Mouse (Mus musculus): Measurements from ENCODE around the gene Slc29a4. TPM values are rescaled to one million over a fixed set of nuclear protein-coding genes. Genes with fewer than 3 reads are reported as not detected.

Slc29a4 gene
- polyA plus RNA-seq, 1 experiment from 2014 or later: 4.8 TPM

DNA sequence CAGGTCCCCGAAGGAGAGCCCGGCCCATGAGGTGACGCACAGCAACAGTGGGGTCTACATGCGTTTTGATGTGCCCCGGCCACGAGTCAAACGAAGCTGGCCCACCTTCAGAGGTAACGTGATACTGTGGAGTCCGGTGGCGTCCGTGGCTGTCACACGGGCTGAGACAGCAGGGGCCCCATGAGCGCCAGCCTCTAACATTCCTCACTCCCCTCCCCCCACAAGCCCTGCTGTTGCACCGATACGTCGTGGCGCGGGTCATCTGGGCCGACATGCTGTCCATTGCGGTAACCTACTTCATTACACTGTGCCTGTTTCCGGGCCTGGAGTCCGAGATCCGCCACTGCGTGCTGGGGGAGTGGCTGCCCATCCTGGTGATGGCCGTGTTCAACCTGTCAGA lies 26.2 kb downstream of the Slc29a4 start:
- Histone ChIP-seq H3K4me3 (replicated peaks; ENCODE audit: low read length) (no peak overlapping the region), H3K9ac (ENCODE audit: low read length) (no peak overlapping the region), H3K4me2 (ENCODE audit: low read depth, low read length) (no peak overlapping the region), H3K27ac (ENCODE audit: low read length) (no peak overlapping the region), H3K4me1 (ENCODE audit: control insufficient read depth, insufficient read depth, low read length) (no peaks in the 10 kb centered on the region), H3K27me3 (ENCODE audit: control insufficient read depth, insufficient read depth, low read length) (no peaks in the 10 kb centered on the region), H3K9me3 (replicated peaks; ENCODE audit: control insufficient read depth, low read length) (no peaks in the 10 kb centered on the region), H3K36me3 (ENCODE audit: control insufficient read depth, insufficient read depth, low read length) (no peaks in the 10 kb centered on the region)
- WGBS: 61% methylated on average over 25 of the region's 25 CpGs
- ATAC-seq (ENCODE audit: insufficient read depth, low FRiP score): no peak

DNA sequence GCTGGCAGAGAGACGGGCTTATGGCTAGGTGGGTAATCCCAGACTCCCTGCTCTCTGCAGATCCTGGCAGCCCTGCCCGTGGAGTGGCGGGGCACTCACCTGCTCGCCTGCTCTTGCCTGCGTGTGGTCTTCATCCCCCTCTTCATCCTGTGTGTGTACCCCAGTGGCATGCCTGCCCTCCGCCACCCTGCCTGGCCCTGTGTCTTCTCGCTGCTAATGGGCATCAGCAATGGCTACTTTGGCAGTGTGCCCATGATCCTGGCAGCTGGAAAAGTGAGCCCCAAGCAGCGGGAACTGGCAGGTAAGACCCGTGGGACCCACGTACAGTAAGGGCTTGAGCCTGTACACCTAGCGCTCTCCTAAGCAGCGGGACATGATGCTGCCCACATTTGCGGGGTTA lies 27.6 kb downstream of the Slc29a4 start:
- no peaks in the 10 kb centered on the region for H3K27me3 ChIP-seq (ENCODE audit: control insufficient read depth, insufficient read depth, low read length)
- H3K9ac ChIP-seq (ENCODE audit: low read length): no peak overlapping the region
- no peaks in the 10 kb centered on the region for H3K36me3 ChIP-seq (ENCODE audit: control insufficient read depth, insufficient read depth, low read length)
- ATAC-seq (ENCODE audit: insufficient read depth, low FRiP score): no peak
- no peaks in the 10 kb centered on the region for H3K9me3 ChIP-seq (replicated peaks; ENCODE audit: control insufficient read depth, low read length)
- no peak overlapping the region for H3K4me2 ChIP-seq (ENCODE audit: low read depth, low read length)
- WGBS: 84% methylated on average over 13 of the region's 13 CpGs
- no peak overlapping the region for H3K27ac ChIP-seq (ENCODE audit: low read length)
- no peaks in the 10 kb centered on the region for H3K4me1 ChIP-seq (ENCODE audit: control insufficient read depth, insufficient read depth, low read length)
- H3K4me3 ChIP-seq (replicated peaks; ENCODE audit: low read length): no peak overlapping the region

DNA sequence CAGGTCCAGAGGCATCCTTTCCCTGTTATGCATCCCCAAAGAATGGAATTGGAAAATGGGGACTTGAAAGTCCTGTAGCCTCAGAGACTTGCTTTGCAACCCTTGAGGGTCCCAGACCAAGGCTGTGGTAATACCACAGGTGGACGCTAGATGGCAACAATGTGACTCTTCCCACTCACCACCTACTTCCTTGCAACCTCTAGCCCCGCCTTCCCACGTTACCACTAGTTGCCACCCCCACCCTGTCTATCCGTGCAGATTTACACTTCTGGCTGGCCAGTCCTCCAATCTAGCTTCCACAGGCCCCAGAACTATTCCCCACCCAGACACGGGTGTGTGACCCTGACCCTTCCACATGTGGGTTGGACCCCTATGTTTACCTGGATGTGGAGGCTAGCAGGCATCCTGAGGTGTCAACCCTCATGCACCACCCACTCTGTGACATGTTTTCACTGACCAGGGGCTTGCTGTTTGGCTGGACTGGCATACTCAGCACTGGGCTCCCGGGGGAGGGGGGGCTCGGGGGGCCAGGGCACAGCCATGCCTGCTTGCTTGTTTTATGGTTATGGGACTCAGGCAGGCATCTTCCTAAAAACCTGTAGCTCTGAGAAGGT lies 31.3 kb downstream of the Slc29a4 start:
- Histone ChIP-seq H3K4me3 (replicated peaks; ENCODE audit: low read length) (no peak overlapping the region), H3K27ac (ENCODE audit: low read length) (no peak overlapping the region), H3K9ac (ENCODE audit: low read length) (no peak overlapping the region), H3K4me2 (ENCODE audit: low read depth, low read length) (no peak overlapping the region; the same call in 1 of the 2 replicates), H3K27me3 (ENCODE audit: control insufficient read depth, insufficient read depth, low read length) (no peaks in the 10 kb centered on the region), H3K9me3 (replicated peaks; ENCODE audit: control insufficient read depth, low read length) (no peaks in the 10 kb centered on the region), H3K4me1 (ENCODE audit: control insufficient read depth, insufficient read depth, low read length) (no peaks in the 10 kb centered on the region), H3K36me3 (ENCODE audit: control insufficient read depth, insufficient read depth, low read length) (peaks cover 33% of the 10 kb centered on the region)
- 12% methylated on average over 7 of the region's 7 CpGs for WGBS
- peak; percentile 60; the same call in 1 of the 2 replicates for ATAC-seq (ENCODE audit: insufficient read depth, low FRiP score)

DNA sequence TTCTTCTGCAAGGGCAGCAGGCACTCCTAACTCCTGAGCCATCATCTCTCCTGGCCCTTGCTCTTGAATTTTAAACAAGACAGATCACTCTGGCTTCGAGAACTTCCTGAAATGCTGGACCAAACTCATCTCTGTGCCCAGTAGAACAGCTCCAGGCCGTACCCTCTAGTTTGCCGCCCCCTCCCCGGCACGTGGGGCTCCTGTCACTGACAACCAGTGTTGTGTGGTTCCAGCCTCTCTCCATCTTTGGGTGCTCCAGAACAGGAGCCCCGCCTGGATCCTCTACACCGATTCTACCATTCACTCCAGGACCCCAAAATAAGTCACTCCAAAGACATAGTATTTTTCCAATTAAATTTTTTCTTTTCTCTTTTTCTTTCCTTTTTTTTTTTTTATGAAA lies 32.0 kb downstream of the Slc29a4 start:
- no peak overlapping the region for H3K4me3 ChIP-seq (replicated peaks; ENCODE audit: low read length)
- no peaks in the 10 kb centered on the region for H3K9me3 ChIP-seq (replicated peaks; ENCODE audit: control insufficient read depth, low read length)
- no peak overlapping the region for H3K9ac ChIP-seq (ENCODE audit: low read length)
- H3K27me3 ChIP-seq (ENCODE audit: control insufficient read depth, insufficient read depth, low read length): no peaks in the 10 kb centered on the region
- 83% methylated on average over 7 of the region's 7 CpGs for WGBS
- no peak overlapping the region for H3K4me2 ChIP-seq (ENCODE audit: low read depth, low read length)
- ATAC-seq (ENCODE audit: insufficient read depth, low FRiP score): no peak
- H3K27ac ChIP-seq (ENCODE audit: low read length): no peak overlapping the region
- H3K4me1 ChIP-seq (ENCODE audit: control insufficient read depth, insufficient read depth, low read length): no peaks in the 10 kb centered on the region
- H3K36me3 ChIP-seq (ENCODE audit: control insufficient read depth, insufficient read depth, low read length): peaks cover 39% of the 10 kb centered on the region

DNA sequence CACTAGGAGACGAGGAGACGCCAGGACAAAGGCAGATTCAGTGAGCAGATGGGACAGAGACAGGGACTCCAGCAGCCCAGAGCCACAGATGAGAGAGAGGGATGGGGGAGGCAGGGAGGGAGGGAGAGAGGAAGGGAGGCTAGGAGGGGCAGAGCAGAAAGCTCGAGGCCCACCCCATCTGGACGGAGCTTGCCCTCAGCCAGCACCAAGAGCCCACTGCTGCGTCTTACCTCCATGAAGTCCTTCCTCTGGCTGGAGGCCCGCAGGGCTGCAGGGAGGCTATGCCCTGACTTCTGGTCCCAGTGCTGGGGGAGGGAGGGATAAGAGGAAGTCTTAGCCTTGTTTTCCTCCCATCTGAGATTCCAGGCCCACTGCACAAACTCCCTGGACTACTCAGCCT lies 34.4 kb downstream of the Slc29a4 start:
- WGBS: 91% methylated on average over 6 of the region's 6 CpGs
- peaks cover 51% of the 10 kb centered on the region for H3K36me3 ChIP-seq (ENCODE audit: control insufficient read depth, insufficient read depth, low read length)

DNA sequence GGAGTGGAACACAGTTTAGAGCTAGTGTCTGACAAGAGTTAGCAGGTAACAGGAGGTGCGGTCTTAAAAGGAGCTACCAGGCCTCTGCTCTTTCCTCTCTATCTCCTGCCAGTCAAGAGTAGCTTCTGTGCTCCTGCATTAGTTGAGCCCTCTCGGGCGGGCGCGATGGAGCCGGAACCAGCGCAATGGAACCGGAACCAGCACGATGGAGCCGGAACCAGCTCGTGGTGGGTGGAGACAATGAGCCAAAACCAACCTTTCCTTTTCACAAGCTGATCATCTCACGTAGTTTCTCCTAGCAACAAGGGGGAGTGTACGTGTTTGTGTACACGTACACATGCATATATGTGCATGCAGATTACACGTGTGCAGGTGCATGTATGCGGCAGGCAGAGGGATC lies 36.0 kb downstream of the Slc29a4 start:
- Histone ChIP-seq H3K27me3 (ENCODE audit: control insufficient read depth, insufficient read depth, low read length) (no peaks in the 10 kb centered on the region), H3K4me2 (ENCODE audit: low read depth, low read length) (no peak overlapping the region), H3K4me1 (ENCODE audit: control insufficient read depth, insufficient read depth, low read length) (no peaks in the 10 kb centered on the region), H3K36me3 (ENCODE audit: control insufficient read depth, insufficient read depth, low read length) (peaks cover 56% of the 10 kb centered on the region), H3K9me3 (replicated peaks; ENCODE audit: control insufficient read depth, low read length) (no peaks in the 10 kb centered on the region), H3K9ac (ENCODE audit: low read length) (no peak overlapping the region), H3K4me3 (replicated peaks; ENCODE audit: low read length) (no peak overlapping the region), H3K27ac (ENCODE audit: low read length) (no peak overlapping the region)
- ATAC-seq (ENCODE audit: insufficient read depth, low FRiP score): no peak
- 95% methylated on average over 16 of the region's 16 CpGs for WGBS

More for the DNA sequence above, 34.4 kb downstream of the Slc29a4 start:
- Histone ChIP-seq H3K9me3 (replicated peaks; ENCODE audit: control insufficient read depth, low read length) (no peaks in the 10 kb centered on the region), H3K4me1 (ENCODE audit: control insufficient read depth, insufficient read depth, low read length) (no peaks in the 10 kb centered on the region), H3K27me3 (ENCODE audit: control insufficient read depth, insufficient read depth, low read length) (no peaks in the 10 kb centered on the region), H3K4me3 (replicated peaks; ENCODE audit: low read length) (no peak overlapping the region), H3K4me2 (ENCODE audit: low read depth, low read length) (no peak overlapping the region), H3K27ac (ENCODE audit: low read length) (no peak overlapping the region), H3K9ac (ENCODE audit: low read length) (no peak overlapping the region)
- no peak for ATAC-seq (ENCODE audit: insufficient read depth, low FRiP score)

DNA sequence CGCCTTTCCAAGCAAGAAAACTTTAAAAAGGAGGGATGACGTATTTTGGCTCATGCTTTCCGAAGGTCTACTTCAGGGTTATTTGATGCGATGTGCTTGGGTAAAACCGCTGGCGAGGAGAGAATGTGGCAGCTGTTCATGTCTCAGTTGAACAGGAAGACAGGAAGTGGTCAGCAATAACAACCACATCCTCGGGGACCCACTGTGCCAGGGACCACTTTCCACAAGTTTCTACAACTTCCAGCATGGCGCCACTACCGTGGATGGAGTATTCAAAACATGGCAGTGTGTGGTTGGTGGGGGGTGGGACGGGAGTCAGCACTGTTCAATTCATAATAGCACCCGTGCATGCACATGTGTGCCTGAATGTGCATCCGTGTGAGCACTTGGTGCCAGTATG lies 38.0 kb downstream of the Slc29a4 start:
- Histone ChIP-seq H3K36me3 (ENCODE audit: control insufficient read depth, insufficient read depth, low read length) (peaks cover 62% of the 10 kb centered on the region), H3K4me1 (ENCODE audit: control insufficient read depth, insufficient read depth, low read length) (no peaks in the 10 kb centered on the region), H3K27me3 (ENCODE audit: control insufficient read depth, insufficient read depth, low read length) (no peaks in the 10 kb centered on the region), H3K4me3 (replicated peaks; ENCODE audit: low read length) (no peak overlapping the region), H3K27ac (ENCODE audit: low read length) (no peak overlapping the region), H3K9me3 (replicated peaks; ENCODE audit: control insufficient read depth, low read length) (no peaks in the 10 kb centered on the region), H3K4me2 (ENCODE audit: low read depth, low read length) (no peak overlapping the region), H3K9ac (ENCODE audit: low read length) (no peak overlapping the region)
- no peak for ATAC-seq (ENCODE audit: insufficient read depth, low FRiP score)
- 87% methylated on average over 12 of the region's 12 CpGs for WGBS

DNA sequence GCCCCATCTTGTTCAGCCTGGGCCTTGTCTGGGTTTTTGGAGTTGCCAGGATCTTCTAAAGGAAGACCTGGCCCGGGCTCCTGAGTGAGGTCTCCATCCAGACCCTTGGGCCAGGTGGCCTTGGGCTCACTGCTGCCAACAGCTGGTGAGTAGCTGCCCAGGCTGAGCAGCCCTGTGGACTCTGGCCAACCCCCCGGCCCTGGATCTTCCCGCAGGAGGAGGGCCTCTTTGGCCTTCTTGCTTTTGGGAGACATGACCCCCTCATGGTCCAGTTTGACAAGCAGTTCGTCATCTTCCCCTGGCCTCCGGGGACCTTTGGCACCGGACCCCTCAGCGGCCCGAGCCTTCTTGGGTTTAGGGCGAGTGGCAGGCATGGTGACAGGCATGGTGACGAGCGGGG lies 39.6 kb downstream of the Slc29a4 start:
- Histone ChIP-seq H3K4me2 (ENCODE audit: low read depth, low read length) (no peak overlapping the region), H3K9ac (ENCODE audit: low read length) (no peak overlapping the region), H3K36me3 (ENCODE audit: control insufficient read depth, insufficient read depth, low read length) (peaks cover 57% of the 10 kb centered on the region), H3K9me3 (replicated peaks; ENCODE audit: control insufficient read depth, low read length) (no peaks in the 10 kb centered on the region), H3K4me3 (replicated peaks; ENCODE audit: low read length) (no peak overlapping the region), H3K4me1 (ENCODE audit: control insufficient read depth, insufficient read depth, low read length) (no peaks in the 10 kb centered on the region), H3K27ac (ENCODE audit: low read length) (no peak overlapping the region), H3K27me3 (ENCODE audit: control insufficient read depth, insufficient read depth, low read length) (no peaks in the 10 kb centered on the region)
- no peak for ATAC-seq (ENCODE audit: insufficient read depth, low FRiP score)
- 82% methylated on average over 11 of the region's 11 CpGs for WGBS

DNA sequence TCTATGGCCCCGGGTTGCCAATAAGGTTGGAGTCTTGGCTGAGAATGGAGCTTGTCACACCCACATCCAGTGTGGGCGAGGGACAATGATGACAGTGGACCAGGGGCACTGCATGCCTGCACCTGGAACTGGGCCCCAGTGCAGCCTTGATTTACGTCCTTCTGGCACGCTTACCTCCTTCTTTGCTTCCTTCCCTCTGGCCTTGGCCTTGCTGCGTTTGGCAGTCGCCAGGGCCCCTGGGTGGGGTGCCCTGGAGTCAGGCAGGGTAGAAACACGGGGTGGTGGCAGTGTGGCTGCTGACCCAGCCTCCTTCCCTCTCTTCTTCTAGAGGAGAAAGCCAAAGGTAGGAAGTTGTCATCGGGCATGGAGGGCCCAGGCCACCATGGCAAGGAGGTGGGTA lies 47.6 kb downstream of the Slc29a4 start:
- no peak overlapping the region for H3K27ac ChIP-seq (ENCODE audit: low read length)
- H3K4me1 ChIP-seq (ENCODE audit: control insufficient read depth, insufficient read depth, low read length): no peaks in the 10 kb centered on the region
- H3K9ac ChIP-seq (ENCODE audit: low read length): no peak overlapping the region
- no peaks in the 10 kb centered on the region for H3K9me3 ChIP-seq (replicated peaks; ENCODE audit: control insufficient read depth, low read length)
- no peak overlapping the region for H3K4me3 ChIP-seq (replicated peaks; ENCODE audit: low read length)
- H3K36me3 ChIP-seq (ENCODE audit: control insufficient read depth, insufficient read depth, low read length): peaks cover 44% of the 10 kb centered on the region
- no peak for ATAC-seq (ENCODE audit: insufficient read depth, low FRiP score)
- WGBS: 81% methylated on average over 8 of the region's 8 CpGs
- no peaks in the 10 kb centered on the region for H3K27me3 ChIP-seq (ENCODE audit: control insufficient read depth, insufficient read depth, low read length)
- H3K4me2 ChIP-seq (ENCODE audit: low read depth, low read length): no peak overlapping the region

Measured in stomach, embryonic 16.5 days (tissue).